Mouse (Mus musculus) brain, embryonic 18.5 days (tissue): ENCODE measurements around the gene Chd4.
"Not testable (repeated sequence)": the region's sequence is repeated elsewhere in the genome, so short reads cannot be mapped to it uniquely, and the experiment has no call there.

ENCODE experiments used
- DNase-seq: peaks from one replicate; pipeline ENCODE4 v3.0.0-alpha.2; 2012; ENCODE audit warnings: low read depth, low spot score

Chd4 gene

DNA sequence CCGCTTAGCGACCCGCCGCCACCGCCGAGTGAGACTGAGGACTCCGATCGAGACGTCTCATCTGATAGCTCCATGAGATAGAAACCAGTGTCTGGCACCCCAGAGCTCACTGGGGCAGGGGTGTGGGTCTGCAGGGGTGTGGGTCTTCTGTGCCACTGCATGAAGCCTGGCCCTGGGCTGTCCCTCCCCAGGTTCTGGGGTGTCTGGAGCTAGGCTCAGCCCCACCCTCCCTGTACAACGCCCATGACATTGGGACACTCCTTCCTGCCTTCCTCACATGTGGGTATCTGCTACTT lies 64.7 kb downstream of the Chd4 start:
- no peak for DNase-seq

- DNase-seq: no peak
Measured at GRCm38 (mm10) chr6:125160854-125161760, 65.3 kb downstream of the Chd4 start.

DNA sequence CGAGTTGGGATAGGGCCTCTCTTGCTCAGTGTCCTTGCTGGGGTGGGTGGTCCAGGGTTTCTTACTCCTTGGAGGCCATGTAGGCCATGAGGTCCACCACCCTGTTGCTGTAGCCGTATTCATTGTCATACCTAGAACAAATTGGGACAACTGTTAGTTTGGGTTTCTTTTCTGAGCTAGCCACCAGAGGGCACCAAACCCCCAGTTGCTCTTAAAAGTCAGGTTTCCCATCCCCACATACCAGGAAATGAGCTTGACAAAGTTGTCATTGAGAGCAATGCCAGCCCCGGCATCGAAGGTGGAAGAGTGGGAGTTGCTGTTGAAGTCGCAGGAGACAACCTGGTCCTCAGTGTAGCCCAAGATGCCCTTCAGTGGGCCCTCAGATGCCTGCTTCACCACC lies 66.2 kb downstream of the Chd4 start:
- DNase-seq: not testable (repeated sequence)

DNA sequence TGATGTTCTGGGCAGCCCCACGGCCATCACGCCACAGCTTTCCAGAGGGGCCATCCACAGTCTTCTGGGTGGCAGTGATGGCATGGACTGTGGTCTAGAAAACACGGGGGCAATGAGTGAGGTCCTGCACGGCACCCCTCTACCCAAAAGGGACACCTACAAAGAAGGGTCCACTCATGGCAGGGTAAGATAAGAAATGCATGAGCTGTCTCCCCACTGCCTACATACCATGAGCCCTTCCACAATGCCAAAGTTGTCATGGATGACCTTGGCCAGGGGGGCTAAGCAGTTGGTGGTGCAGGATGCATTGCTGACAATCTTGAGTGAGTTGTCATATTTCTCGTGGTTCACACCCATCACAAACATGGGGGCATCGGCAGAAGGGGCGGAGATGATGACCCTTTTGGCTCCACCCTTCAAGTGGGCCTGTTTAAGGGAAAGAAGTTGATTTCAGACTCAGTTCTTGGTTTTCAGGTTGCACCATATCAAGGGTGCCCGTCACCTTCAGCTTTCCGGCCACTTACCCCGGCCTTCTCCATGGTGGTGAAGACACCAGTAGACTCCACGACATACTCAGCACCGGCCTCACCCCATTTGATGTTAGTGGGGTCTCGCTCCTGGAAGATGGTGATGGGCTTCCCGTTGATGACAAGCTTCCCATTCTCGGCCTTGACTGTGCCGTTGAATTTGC lies 67.0 kb downstream of the Chd4 start:
- DNase-seq: not testable (repeated sequence)

DNA sequence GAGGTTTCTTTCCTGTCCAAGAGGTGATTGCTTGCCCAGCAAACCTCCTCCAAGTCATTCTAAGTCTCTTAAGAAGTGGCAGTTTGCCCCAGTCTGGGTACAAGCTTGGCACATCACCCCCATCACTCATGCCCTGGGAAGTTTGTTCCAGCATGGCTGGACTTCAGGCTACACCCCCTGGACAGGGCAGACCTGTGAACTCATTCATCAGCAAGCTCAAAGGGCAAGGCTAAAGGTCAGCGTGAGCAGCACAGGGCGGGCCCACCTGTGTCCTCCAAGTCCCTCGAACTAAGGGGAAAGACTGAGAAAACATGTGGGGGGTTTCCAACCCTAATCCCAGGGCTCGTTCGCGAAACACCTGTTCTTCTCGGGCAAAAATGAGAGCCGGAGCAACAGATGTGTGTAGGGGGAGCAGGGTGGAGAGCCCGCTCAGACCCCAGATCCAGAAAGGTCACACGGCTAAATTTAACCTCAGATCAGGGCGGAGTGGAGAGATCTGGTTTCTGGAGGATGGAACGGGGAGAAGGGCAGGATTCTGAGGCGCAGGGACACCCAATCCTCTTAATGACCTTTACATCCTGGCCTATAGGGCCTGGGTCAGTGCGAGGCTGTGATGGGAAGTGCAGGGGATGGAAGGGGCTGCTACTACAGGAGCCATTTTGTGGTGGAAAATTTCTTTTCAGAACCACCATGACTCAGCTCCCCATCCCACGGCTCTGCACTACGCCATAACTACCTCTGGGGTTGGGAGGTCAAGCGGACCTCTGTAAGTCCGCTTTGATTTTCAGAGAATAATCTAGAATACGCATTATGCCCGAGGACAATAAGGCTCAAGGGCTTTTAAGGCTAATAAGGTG lies 68.2 kb downstream of the Chd4 start:
- DNase-seq: no peak

GRCm38 (mm10) chr6:125164672-125165327 lies 69.0 kb downstream of the Chd4 start:
- DNase-seq: no peak

- peak; percentile 94 for DNase-seq
Measured at GRCm38 (mm10) chr6:125165328-125165891, 69.6 kb downstream of the Chd4 start.

DNA sequence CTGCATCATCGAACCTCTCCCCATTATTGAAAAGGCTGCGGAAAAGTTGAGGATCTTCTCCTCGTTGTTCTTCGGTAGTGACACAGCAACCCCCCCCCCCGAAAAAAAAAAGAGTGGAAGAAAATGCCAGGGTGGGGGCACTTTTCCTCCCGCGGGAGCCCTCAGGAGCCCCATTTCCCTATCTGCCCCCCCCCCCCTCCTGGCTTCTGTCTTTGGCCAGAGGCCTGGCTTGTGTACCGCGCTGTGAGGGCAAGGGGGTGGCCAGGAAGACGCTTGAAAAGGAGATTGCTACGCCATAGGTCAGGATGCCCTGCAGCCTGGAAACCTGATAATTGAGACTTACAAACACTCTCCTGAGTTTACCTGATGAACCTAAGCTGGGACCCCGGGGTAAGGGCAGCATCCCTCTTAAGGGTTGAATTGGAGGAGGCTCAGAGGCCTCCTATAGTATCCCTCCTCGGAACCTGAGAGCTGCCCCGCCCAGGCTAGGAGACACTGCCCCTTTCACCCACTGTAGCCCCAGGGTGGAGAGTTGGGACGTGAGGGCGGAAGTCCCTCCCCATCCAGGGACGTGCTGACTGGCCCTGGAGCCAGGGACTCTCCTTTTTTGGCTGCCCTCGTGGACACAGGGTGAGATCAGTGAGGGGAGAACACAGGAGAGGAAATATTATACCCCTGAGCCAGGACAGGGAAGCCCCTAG lies 70.4 kb downstream of the Chd4 start, which contains the start of gene Gapdh:
Gapdh (minus strand) TSS at position 417 of the 701 bp plus-strand sequence.
- no peak for DNase-seq

- no peak for DNase-seq
Measured at GRCm38 (mm10) chr6:125166861-125167650, 71.3 kb downstream of the Chd4 start.

- no peak for DNase-seq
Measured at GRCm38 (mm10) chr6:125168086-125168485, 72.3 kb downstream of the Chd4 start.

DNA sequence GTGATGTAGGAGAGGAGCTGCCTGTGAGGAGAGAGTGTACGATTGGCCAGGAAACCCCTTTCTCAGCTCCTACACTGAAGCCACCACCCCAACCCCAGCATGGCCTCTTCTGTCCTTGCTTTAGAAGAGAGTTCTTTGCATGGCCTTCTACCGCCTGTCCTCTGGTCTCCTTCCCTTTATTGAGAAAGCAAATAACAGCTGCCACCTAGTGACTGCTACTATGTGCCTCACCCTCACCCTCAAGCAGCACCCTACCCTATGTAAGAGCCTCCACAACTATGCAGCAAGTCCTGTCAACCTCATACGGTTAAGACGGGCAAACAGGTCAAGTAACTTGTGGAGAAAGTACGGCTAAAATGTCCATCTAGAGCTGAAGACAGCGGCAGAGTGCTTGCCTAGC lies 74.4 kb downstream of the Chd4 start:
- DNase-seq: no peak

DNA sequence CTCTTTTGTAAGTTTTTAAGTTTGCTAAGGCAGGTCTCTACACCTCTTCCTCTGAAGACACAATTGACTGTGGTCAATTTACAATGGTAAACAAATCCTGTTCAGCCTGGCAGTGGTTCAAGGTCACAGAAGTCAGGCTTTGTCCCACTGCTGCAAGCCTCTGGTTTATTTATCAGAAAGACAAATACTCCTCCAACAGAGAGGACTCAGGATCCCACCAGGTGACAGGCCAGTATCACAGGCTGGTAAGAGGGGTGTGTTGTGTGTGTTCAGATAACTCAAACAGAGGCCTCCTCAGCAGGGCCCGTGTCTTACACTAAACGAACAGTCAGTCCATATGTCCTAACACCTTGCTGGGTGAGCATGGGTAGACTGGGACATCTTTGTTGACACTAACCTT lies 76.7 kb downstream of the Chd4 start:
- no peak for DNase-seq

GRCm38 (mm10) chr6:125173256-125173655 lies 77.5 kb downstream of the Chd4 start:
- DNase-seq: no peak

GRCm38 (mm10) chr6:125175469-125175868 lies 79.7 kb downstream of the Chd4 start:
- no peak for DNase-seq

DNA sequence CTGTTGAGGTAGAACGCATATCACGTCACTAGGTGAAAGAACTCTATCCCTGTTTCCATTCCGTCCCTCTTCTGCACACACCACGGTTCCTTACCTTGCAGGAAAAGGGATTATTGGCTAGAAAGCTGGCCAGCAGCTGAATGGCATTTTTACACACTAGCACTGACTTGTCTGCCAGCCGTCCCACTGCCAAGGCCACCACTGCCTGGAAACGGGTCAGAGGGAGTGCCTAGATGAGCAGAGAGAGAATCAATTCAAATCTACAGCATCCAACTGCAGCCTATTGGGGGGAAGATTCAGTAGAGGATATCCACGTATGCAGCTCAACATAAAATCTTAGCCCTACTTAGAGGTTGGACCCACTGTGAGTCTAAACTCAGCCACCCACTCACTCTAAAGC lies 83.8 kb downstream of the Chd4 start:
- DNase-seq: no peak
